Mouse (Mus musculus) kidney, postnatal 25 days (tissue): ENCODE results near the gene Slc22a21.
"Not testable (repeated sequence)": the region's sequence is repeated elsewhere in the genome, so short reads cannot be mapped to it uniquely, and the experiment has no call there.

Experiments
- DNase-seq, 2 experiments: peaks; one replicate each; pipeline ENCODE4 v3.0.0; 2021; ENCODE audit warnings: mixed read lengths in 2 of 2

The Slc22a21 gene

GRCm38 (mm10) chr11:53997661-53998060 lies 17.5 kb upstream of the Slc22a21 start:
- no peak for DNase-seq

DNA sequence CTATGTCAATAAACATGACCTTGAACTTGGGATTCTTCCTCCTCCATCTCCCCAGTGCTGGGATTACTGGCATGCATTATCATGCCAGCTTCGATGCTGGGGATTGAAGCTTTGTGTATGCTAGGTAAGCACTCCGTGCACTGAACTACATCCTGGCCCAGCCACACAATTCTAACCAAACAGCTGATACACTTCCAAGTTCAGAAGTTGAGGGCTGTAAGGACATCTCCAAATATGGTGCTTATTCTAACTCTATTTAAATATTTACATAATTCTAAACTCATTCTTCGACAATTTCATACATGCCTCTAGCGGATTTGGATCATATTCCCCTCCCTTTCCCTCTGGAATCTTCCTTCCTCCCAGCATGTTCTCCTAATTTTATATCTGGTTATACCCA lies 12.1 kb upstream of the Slc22a21 start:
- DNase-seq: no peak

- DNase-seq: no peak
These were observed 9.1 kb upstream of the Slc22a21 start for GRCm38 (mm10) chr11:53989232-53989631.

DNA sequence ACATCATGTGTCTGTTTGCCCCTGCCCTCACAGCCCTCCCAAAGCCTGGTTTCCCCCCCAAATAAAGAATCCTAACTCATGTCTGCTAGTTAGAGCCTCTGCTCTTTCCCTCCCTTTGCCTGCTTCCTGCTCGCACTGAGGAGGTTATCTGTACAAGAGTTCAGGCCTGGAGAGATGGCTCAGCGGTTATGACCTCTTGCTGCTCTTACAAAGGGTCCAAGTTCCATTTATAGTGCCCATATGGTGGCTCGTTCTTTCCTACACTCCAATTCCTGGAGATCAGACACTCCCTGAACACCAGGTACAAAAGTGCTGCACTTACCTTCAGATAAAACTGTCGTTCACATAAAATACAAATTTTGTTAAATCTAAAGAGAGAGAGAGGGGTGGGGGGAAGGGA lies 7.9 kb upstream of the Slc22a21 start:
- DNase-seq: no peak

GRCm38 (mm10) chr11:53981396-53981795 lies 1.3 kb upstream of the Slc22a21 start:
- no peak for DNase-seq

GRCm38 (mm10) chr11:53979456-53979787 lies 710 bp downstream of the Slc22a21 start:
- DNase-seq: not testable (repeated sequence)

DNA sequence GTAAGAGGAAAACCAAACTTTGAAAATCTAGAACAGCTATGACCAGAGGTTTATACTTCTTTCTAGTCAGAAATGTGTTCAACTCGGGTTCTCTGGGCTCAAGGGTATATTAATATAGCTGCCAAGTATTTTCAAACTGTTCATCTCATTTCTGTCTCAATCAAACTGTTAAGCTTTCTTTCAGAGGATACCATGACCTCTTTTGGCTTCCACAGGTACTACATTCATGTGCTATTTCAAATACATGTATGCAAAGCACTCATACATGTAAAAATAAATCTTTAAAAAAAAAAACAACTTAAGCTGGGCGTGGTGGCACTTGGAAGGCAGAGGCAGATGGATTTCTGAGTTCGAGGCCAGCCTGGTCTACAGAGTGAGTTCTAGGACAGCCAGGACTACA lies 2.5 kb downstream of the Slc22a21 start:
- no peak for DNase-seq

DNA sequence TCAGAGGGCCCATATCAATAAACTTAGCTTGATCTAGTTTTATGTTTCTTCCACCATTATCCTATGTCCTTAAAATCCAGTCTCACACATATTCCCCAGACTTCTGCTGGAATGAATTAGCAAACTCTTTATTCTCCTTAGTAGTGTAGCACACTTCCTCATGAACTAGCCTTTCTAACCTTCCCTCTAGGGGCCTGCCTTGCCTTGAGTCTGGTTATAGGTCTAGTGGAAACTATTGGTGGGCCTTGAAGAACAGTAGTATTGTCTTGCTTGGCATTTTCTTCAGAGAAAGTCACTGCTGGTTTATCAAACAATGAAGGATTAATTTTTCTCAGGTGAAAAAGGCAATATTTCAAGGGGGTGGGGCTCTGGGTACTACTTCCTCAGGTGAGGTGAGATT lies 4.6 kb downstream of the Slc22a21 start:
- no peak for DNase-seq

DNA sequence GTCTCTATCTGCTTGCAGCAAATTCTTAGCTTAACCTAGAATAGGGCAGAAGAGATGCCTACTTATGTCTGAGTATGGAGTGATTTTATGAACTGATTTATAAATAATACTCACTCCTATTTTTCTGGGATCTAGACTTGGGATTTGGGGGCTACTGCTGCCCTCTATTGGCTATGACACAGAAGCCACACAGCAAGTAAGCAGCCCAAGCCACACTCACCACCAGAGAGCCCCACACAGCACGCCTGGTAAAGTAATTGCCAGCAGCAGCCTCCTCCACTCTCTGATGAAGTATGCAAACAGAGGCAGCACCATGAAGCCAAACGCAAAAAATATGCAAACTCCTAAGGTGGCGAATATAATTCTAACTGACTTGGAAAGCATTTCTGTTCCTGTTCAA lies 21.1 kb downstream of the Slc22a21 start:
- peak; percentile 35 to 55 for DNase-seq

DNA sequence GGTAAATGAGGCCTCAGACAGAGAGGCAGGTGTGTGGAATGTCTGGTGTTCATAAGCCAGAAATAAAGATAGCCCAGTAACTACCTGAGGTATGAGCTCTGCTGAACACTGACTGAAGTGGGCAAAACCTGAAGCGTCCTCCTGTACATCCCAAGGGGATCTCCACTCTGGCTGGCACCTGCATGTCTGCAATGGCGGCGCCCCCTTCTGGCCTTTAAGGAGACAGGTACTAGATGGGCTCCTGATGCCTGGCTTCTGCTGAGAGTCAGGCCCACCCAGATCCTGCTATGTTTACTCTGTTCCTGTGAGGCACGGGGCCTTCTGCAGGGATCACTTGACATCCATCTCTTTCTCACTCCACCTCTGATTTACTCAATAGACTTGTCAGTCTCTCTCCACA lies 22.0 kb downstream of the Slc22a21 start:
- peak; percentile 58 to 64 for DNase-seq

DNA sequence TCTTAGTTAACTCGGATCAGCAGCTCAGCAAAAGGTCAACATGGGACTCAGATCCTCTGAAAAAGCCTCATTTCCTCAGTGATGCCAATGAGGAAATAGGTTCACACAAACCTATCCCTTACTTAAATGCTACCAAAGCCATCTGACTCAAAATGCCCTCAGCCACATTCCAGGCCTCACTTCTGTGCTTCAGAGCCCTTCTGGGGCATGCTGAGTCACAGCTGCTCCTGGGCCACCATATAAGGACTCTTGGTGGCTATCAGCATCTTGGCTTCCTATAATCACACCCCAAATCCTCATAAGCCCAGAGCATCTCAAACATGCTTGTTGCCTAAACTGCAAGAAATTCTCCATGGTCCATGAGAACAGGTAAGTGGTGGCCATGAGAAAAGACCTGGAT lies 23.5 kb downstream of the Slc22a21 start:
- DNase-seq: no peak

DNA sequence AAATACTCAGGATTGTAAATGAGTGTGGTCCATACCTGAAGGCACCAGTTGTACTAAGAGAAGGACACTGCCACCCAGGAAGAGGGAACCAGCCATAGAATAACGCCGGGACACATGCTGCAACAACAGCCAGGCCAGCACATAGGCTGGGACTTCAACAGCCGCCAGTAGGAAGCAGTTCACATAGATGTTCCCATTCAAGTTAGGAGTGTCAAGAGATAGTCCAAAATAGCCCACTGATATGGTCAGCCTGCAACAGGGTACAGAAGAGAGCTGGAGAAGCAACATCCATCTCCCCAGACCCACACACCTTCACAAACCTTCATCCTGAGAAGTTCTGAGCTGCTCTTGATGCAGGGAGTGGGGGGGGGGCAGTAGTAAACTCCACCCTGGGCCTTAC lies 25.5 kb downstream of the Slc22a21 start:
- no peak for DNase-seq

GRCm38 (mm10) chr11:53950133-53950532 lies 30.0 kb downstream of the Slc22a21 start:
- not testable (repeated sequence) for DNase-seq

- DNase-seq: peak; percentile 61 to 79
These were observed 48.2 kb downstream of the Slc22a21 start for GRCm38 (mm10) chr11:53931944-53932318.

DNA sequence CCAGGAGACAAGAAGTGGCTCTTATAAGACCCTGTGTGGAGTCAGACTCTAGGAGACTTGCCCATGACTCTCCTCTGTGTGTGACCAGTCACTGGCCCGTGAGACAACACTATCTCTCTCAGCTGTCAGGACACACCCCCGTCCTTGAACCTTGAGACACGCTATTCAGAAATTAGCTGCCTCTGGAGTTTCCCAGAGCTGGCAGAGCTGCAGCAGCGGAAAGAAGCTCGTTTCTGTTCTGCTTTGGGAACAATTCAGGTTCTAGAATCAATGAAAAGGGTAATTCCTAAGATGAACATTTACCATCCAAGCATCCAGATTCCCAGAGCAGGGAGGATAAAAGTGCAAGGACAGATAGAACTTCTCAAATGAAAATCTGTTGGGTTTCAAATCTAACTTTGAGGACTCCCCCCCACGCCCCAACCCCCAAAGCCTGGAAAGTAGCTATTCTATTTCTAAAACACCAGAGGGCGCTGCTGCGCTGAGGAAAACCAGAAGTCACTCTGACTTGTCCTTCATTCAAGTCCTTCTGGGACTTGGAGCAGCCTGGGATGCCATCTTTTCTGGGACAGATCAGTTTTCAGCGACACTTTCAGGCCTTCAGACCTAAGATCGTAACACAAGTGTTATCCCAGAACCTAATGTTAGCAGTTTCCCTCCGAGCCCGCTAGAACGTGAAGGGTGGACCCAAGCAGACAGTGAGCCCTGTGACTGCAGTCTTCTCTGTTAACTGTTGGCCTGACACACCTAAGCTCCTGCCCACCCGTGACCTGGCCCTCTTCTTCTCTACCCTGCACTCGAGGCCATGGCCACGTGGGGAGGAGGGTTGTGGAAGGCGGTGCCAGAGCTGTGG lies 48.8 kb downstream of the Slc22a21 start:
- DNase-seq: peak; percentile 53 to 62

- no peak for DNase-seq
These were observed 50.4 kb downstream of the Slc22a21 start for GRCm38 (mm10) chr11:53929741-53930140.

DNA sequence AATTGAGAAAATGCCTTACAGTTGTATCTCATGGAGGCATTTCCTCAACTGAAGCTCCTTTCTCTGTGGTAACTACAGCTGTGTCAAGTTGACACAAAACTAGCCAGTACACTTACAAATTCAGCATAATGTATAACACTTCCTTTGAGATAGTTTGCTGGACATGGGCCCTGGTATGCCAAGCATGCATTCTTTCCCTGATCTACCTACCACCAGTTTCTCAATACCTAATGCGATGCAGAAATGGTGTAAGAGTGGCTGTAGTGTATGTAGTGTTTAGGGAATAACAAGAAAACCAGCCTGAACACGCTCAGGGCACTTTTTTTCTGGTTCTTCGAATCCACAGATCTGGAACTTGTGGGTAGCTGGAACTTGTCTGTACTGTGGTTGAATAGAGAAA lies 51.5 kb downstream of the Slc22a21 start:
- no peak for DNase-seq

GRCm38 (mm10) chr11:53926303-53926702 lies 53.8 kb downstream of the Slc22a21 start:
- no peak for DNase-seq

- no peak for DNase-seq
These were observed 61.3 kb downstream of the Slc22a21 start for GRCm38 (mm10) chr11:53918851-53919250.

DNA sequence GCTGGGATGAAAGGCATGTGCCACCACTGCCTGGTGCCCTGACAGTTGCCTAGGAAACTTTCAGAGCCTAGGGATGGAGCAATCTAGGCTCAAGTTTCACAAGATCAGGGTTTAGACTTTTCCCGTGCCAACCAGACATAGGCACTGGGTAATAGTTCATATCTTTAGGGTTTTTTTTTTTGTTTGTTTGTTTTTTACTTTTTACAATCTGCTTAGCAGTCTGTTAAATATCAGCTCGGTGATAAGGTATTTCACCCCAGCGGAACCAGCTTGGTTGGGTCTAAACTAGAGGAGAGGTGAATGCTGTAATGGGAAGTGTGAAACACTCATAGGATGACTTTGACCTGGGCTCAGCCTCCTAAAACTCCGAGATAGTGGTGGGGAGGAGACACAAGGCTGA lies 69.1 kb downstream of the Slc22a21 start:
- no peak for DNase-seq

DNA sequence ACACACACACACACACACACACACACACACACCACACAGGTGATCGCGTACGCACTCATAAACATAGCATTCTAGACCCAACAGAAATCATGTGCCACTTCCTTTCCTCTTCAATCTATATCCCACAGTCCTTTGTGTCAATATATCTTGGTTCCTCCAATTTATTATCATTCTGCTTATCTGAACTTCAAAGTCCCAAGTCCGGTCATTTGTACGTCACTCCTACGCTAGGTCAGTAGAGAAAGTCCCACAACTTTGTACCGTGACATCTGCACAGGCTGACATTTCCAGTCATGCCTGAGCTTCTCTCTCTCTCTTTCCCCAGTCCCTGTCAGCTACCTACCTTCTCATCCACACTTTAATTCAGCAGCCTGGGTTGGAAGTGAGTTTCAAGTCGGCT lies 71.4 kb downstream of the Slc22a21 start:
- no peak for DNase-seq

DNA sequence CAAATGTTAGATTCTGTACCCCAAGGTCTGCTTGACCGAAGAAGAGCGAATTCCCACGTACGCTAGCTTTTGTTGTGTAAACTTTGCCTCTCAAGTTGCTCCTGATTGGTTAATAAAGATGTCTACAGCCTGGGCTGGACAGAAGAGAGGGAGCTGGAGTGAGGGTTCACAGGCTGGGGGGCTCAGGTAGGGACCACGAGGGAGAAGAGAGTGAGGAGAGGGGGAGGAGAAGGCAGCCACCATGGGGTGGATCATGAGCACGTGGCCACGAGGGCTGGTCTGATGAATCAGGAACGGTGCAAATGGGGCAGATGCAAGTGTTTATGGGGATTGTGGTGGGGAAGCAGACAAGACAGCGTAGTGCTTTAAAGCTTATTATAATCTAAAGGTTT lies 75.6 kb downstream of the Slc22a21 start:
- DNase-seq: no peak

DNA sequence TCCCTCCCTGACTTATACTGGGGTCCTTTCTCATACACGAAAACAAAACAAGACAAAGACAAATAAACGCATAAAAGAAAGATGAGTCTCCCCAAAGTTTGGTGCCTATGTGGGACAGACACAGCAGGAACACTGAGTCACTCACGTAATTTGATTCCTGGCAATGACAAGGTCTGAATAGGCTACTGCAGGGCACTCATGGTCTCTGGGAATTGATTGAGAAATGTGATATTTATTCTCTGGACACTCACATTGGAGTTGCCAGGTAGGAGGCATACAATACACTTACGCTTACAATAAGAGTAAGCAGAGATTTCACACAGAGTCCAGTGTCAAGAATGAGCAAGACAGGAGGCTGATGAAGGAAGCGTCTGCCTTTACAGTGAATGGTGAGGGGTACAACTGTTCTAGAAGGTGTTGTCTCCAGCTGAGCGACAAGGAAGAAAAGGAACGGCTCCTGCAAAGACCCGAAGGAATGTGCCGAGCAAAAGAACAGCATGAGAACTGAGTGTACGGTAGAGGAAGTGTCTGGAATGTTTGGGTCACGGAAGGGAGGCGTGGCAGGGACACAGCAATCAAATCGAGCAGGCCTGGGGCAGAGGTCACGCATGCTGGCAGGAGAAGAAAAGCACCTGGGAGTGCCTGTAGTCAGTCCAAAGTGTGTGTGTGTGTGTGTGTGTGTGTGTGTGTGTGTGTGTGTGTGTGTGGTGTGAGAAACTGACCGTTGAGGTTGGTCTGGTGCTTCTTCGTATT lies 76.2 kb downstream of the Slc22a21 start:
- peak; percentile 93 to 97 for DNase-seq

GRCm38 (mm10) chr11:53902741-53903140 lies 77.4 kb downstream of the Slc22a21 start:
- DNase-seq: no peak
